Mouse (Mus musculus) limb, embryonic 15.5 days (tissue): Measurements from ENCODE around the gene Ube2f. TPM values are rescaled to one million over a fixed set of nuclear protein-coding genes. Genes with fewer than 3 reads are reported as not detected.

ENCODE experiments used
- ATAC-seq: fragments of 200-750 bp; cut with Nextera tagmentation; 2 replicates; pipeline ENCODE4 v1.8.0; 2017; ENCODE audit warnings: low read depth, moderate TSS enrichment; ENCODE audit not compliant: insufficient number of reproducible peaks, low FRiP score, low TSS enrichment
- H3K27ac ChIP-seq: fragments of 300-500 bp; sonication (generic); 2 replicates; pipeline ENCODE4 v1.5.1; 2015; ENCODE audit warnings: moderate library complexity, mild to moderate bottlenecking, inconsistent platforms
- H3K27me3 ChIP-seq: fragments of 300-500 bp; sonication (generic); 2 replicates; pipeline ENCODE4 v1.6.1; 2015; ENCODE audit warnings: inconsistent platforms
- H3K36me3 ChIP-seq: fragments of 300-500 bp; sonication (generic); 2 replicates; pipeline ENCODE4 v1.6.1; 2015; ENCODE audit warnings: inconsistent platforms
- H3K4me1 ChIP-seq: fragments of 300-500 bp; sonication (generic); 2 replicates; pipeline ENCODE4 v1.6.1; 2015; ENCODE audit warnings: inconsistent platforms
- H3K4me2 ChIP-seq: fragments of 300-500 bp; sonication (generic); 2 replicates; pipeline ENCODE4 v1.6.1; 2015; ENCODE audit warnings: mild to moderate bottlenecking, inconsistent platforms
- H3K4me3 ChIP-seq: fragments of 300-500 bp; sonication (generic); 2 replicates; pipeline ENCODE4 v1.5.1; 2015; ENCODE audit warnings: mild to moderate bottlenecking, inconsistent platforms
- H3K9ac ChIP-seq: fragments of 300-500 bp; sonication (generic); 2 replicates; pipeline ENCODE4 v1.6.1; 2015; ENCODE audit warnings: inconsistent platforms
- H3K9me3 ChIP-seq: fragments of 300-500 bp; sonication (generic); 2 replicates; pipeline ENCODE4 v1.6.1; 2016; ENCODE audit warnings: inconsistent platforms
- WGBS: fragments of 180-500 bp; shearing (Covaris S2); methylation state at CpG from one replicate; pipeline ENCODE4 v1.1.7; 2015; 5-methylcytosine and 5-hydroxymethylcytosine counted together
- polyA plus RNA-seq: library from polyadenylated mRNA; unstranded; fragments of >200 nt; fragmentation: Nextera tagmentation; extraction: Ambion mirVana; gene quantifications from 2 replicates; pipeline ENCODE4 v1.2.1, GENCODE M21; 2015

The Ube2f gene
- polyA plus RNA-seq, 1 experiment from 2014 or later = 64.4 TPM

DNA sequence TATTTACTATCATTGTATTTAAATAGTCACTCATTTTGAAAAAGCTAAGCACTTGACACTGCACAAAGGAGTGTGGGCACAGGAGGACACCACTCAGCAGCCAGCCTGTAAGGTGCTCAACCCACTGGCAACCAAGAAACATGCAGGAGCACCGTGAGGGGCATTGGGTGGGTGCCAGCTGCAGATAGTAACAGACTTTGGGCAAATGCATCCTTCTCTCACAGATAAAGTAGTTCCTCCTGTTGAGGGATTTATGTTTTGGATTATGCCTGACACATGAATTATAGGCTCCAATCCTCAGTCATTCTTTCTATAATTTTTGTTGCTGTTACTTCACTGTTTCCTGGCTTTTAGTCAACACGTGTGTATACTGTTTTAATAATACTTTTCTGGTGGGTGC, 27.4 kb downstream of the Ube2f start:
- 80% methylated on average over 2 of the region's 2 CpGs for WGBS
- no peaks in the 10 kb centered on the region; the same call in 1 of the 2 replicates for H3K4me1 ChIP-seq
- no peak overlapping the region for H3K9ac ChIP-seq
- H3K9me3 ChIP-seq = no peaks in the 10 kb centered on the region
- H3K27me3 ChIP-seq = no peaks in the 10 kb centered on the region
- peaks cover 51% of the 10 kb centered on the region for H3K36me3 ChIP-seq
- H3K4me2 ChIP-seq = no peak overlapping the region
- no peak overlapping the region for H3K4me3 ChIP-seq
- H3K27ac ChIP-seq = no peak overlapping the region
- ATAC-seq = no peak

DNA sequence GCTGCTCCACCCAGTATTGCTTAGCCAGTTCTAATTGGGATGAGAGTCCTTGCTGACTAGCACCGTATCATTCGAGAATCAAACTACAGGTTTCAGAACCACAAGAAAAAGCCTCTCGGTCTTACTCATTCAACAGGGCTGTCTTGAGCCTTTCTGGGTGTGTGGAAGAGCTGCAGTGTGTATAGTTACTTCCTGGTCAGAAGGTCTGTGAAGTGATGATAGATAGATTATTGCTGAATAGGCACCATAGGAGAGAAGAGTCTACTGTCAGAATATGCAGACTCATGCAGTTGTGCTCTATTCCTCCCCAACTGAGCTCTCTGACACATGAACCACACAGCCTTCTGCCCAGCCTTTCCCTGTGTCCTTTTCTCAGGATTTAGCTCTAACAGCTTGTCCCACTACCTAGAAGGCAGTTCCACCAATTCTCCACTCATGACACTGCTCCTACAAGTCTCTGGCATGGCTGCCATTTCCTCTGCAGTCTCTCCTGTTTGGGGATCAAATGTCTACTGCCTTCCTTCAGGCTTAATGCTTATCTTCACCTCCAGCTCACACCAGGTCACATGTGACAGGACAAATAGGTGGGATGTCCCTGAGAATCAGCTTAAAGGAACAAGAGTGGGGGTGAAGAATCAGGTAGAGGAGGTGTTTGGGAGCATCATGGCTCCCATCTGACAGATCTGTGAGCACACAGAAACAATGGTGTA, 28.5 kb downstream of the Ube2f start:
- Histone ChIP-seq H3K4me1 (no peaks in the 10 kb centered on the region), H3K36me3 (peaks cover 52% of the 10 kb centered on the region), H3K27ac (no peak overlapping the region), H3K4me2 (no peak overlapping the region), H3K9ac (no peak overlapping the region), H3K27me3 (no peaks in the 10 kb centered on the region), H3K4me3 (no peak overlapping the region), H3K9me3 (no peaks in the 10 kb centered on the region)
- whole genome bisulfite sequencing = 98% methylated on average over 3 of the region's 3 CpGs
- no peak for ATAC-seq

DNA sequence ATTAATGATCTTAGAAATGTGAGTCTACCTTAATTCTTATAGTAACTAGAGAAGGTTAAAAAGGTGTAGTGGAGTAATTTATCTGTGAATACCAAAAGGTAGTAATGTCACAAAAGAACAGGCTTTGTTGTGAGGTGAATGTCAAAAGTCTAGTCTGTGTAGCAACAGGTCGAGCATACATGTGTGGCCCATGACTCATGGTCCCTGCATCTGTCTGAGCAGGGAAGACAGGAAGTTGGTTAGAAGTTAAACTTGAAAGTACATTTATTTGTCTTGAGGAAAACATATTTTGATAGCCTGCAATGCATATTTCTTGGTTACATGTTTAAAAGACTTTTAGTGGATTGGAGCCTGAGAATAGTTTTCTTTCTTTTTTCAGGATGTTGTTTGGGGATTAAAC, 29.0 kb downstream of the Ube2f start:
- Histone ChIP-seq H3K9me3 (no peaks in the 10 kb centered on the region), H3K27me3 (no peaks in the 10 kb centered on the region), H3K9ac (no peak overlapping the region), H3K27ac (no peak overlapping the region), H3K36me3 (peaks cover 56% of the 10 kb centered on the region), H3K4me3 (no peak overlapping the region), H3K4me2 (no peak overlapping the region), H3K4me1 (no peaks in the 10 kb centered on the region)
- 82% methylated on average over 1 of the region's 1 CpGs for WGBS
- no peak for ATAC-seq

- H3K9me3 ChIP-seq = no peaks in the 10 kb centered on the region
- 95% methylated on average over 1 of the region's 1 CpGs for WGBS
- no peaks in the 10 kb centered on the region for H3K27me3 ChIP-seq
- H3K36me3 ChIP-seq = peaks cover 62% of the 10 kb centered on the region
- no peak overlapping the region for H3K4me2 ChIP-seq
- no peak for ATAC-seq
- no peak overlapping the region for H3K27ac ChIP-seq
- no peak overlapping the region for H3K9ac ChIP-seq
- no peak overlapping the region for H3K4me3 ChIP-seq
- no peaks in the 10 kb centered on the region for H3K4me1 ChIP-seq
Observed at GRCm38 (mm10) chr1:91282582-91282981, 32.5 kb downstream of the Ube2f start.

GRCm38 (mm10) chr1:91289375-91289774, 39.3 kb downstream of the Ube2f start:
- H3K27me3 ChIP-seq = no peaks in the 10 kb centered on the region
- H3K36me3 ChIP-seq = peaks cover 51% of the 10 kb centered on the region
- no peak overlapping the region for H3K4me3 ChIP-seq
- H3K9me3 ChIP-seq = no peaks in the 10 kb centered on the region
- no peak overlapping the region for H3K27ac ChIP-seq
- no peaks in the 10 kb centered on the region for H3K4me1 ChIP-seq
- no peak overlapping the region for H3K9ac ChIP-seq
- no peak for ATAC-seq
- H3K4me2 ChIP-seq = no peak overlapping the region
- 95% methylated on average over 1 of the region's 1 CpGs for WGBS

DNA sequence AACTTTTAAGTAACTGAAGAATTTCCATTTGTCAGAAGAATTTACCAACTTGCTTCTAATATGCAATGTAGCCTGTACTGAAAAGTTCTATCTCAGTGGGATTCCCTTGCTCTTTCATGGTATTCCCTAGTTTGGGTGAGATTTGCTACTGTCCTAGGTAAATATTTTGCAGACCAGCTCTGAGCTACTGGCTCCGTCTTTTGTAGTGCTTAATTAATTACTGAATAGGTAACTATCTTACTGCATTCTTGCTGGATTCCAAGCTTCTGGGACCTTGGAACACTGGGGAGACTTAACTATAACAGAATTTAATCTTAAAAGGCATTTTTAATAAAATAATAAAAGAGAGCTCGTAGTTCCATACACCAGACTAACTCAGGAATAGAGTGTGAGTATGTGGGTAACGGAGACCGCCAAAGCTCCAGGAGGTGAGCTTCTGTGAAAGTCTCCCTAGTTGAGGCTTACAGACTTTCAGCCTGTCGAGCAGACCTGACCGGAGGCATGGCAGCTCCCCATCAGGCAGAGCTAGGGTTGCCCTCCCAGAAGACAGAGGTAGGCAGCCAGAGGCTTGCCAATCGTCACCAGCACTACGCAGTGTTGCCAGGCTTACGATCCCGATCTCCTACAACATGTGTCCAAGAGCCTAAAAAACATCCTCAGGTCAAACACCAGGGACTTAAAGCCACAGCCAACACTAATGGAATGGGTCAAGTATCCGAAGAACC, 42.2 kb downstream of the Ube2f start:
- no peak overlapping the region for H3K9ac ChIP-seq
- H3K9me3 ChIP-seq = no peaks in the 10 kb centered on the region
- no peaks in the 10 kb centered on the region for H3K27me3 ChIP-seq
- no peak overlapping the region for H3K27ac ChIP-seq
- 91% methylated on average over 11 of the region's 11 CpGs for WGBS
- ATAC-seq = no peak
- H3K4me2 ChIP-seq = no peak overlapping the region
- no peaks in the 10 kb centered on the region for H3K4me1 ChIP-seq
- no peak overlapping the region for H3K4me3 ChIP-seq
- H3K36me3 ChIP-seq = peaks cover 26% of the 10 kb centered on the region

DNA sequence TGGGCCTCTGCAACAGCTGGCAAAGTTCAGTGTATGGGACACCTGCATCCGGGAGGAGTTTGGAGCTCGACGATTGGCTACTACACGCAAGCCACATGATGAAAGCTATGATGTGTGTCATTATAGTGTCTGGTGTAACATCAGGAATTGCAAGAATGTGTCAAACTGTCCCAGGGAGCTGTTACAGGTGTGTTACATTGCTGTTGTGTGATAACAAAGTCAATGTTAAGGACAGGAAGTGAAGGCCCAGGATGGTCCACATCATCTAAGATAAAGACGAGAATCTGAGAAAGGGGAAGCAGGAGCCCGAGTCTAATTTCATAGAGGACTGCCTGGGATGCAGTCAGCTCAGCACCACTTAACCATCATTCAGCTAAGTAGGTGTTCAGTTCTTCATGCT, 45.4 kb downstream of the Ube2f start:
- H3K4me3 ChIP-seq = no peak overlapping the region
- H3K9me3 ChIP-seq = no peaks in the 10 kb centered on the region
- ATAC-seq = no peak
- no peak overlapping the region for H3K27ac ChIP-seq
- H3K4me2 ChIP-seq = no peak overlapping the region
- H3K27me3 ChIP-seq = no peaks in the 10 kb centered on the region
- H3K9ac ChIP-seq = no peak overlapping the region
- H3K4me1 ChIP-seq = peaks cover 12% of the 10 kb centered on the region; the same call in 1 of the 2 replicates
- H3K36me3 ChIP-seq = peaks cover 5% of the 10 kb centered on the region; the same call in 1 of the 2 replicates
- WGBS = 88% methylated on average over 6 of the region's 6 CpGs

- Histone ChIP-seq H3K4me2 (peak within 1 kb of the TSS; percentile 83), H3K4me1 (peaks cover 12% of the 10 kb centered on the region; the same call in 1 of the 2 replicates), H3K27ac (no peak within 1 kb of the TSS), H3K9ac (peak within 1 kb of the TSS; percentile 59), H3K4me3 (peak within 1 kb of the TSS; percentile 68), H3K36me3 (0 out of 2 replicates have a peak, but pooled peaks cover 2% of the 10 kb centered on the region), H3K27me3 (no peaks in the 10 kb centered on the region), H3K9me3 (no peaks in the 10 kb centered on the region)
- under 1% methylated on average over 63 of the region's 65 CpGs for WGBS
- ATAC-seq = peak; percentile 97
Observed at GRCm38 (mm10) chr1:91297799-91298744, 48.0 kb downstream of the Ube2f start, which contains the start of gene Scly. TSS of gene Scly (plus strand) at chr1:91298338.

- WGBS = 75% methylated on average over 13 of the region's 13 CpGs
- Histone ChIP-seq H3K36me3 (0 out of 2 replicates have a peak, but pooled peaks cover 6% of the 10 kb centered on the region), H3K4me3 (peak overlapping the region; percentile 68), H3K4me1 (peaks cover 12% of the 10 kb centered on the region; the same call in 1 of the 2 replicates), H3K27me3 (no peaks in the 10 kb centered on the region), H3K27ac (no peak overlapping the region), H3K9me3 (no peaks in the 10 kb centered on the region), H3K4me2 (peak overlapping the region; percentile 83), H3K9ac (no peak overlapping the region)
- no peak for ATAC-seq
Observed at GRCm38 (mm10) chr1:91299026-91299706, 49.1 kb downstream of the Ube2f start.

DNA sequence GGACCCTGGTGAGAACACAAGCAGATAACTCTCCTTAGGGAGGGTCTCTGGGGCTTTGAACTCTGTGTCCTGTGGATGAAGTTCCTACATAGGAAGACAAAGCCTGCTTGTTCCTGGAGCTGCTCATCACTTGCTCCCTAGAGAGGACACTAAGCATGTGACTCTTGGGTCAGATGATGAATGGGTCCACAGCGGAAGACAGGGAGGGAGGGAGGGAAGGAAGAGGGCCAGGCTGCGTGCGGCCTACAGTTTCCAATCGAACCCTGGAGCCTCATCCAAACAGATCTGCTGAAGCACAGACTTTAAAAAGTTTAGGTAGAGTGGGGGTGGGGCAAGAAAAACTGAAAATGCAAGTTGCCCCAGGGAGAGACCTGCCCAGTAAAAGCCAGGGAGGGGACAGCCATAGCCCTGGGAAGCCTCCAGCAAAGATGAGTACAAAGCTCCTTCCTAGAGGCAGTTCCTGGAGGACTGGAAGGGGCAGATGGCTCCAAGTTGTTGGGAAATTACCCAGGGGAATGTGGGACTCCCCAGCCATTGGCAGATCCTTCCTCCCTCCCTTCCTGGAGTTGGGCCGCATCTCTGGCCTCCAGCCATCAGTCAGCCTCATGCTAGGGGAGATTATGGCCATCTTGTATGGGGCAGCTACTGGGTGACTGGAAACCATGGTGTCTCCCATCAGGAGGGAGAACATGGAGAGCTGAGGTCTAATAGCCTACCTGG, 49.8 kb downstream of the Ube2f start:
- Histone ChIP-seq H3K9ac (no peak overlapping the region), H3K4me3 (no peak overlapping the region), H3K4me2 (no peak overlapping the region), H3K9me3 (no peaks in the 10 kb centered on the region), H3K36me3 (0 out of 2 replicates have a peak, but pooled peaks cover 8% of the 10 kb centered on the region), H3K4me1 (peaks cover 12% of the 10 kb centered on the region; the same call in 1 of the 2 replicates), H3K27ac (no peak overlapping the region), H3K27me3 (no peaks in the 10 kb centered on the region)
- 72% methylated on average over 5 of the region's 5 CpGs for whole genome bisulfite sequencing
- ATAC-seq = no peak
